Mouse (Mus musculus) midbrain, embryonic 16.5 days (tissue): ENCODE data around the gene Plxna4. TPM values are rescaled to one million over a fixed set of nuclear protein-coding genes. Genes with fewer than 3 reads are reported as not detected.
A peak's percentile ranks its signal among the peaks of the same experiment; 100 is the strongest.

Source experiments
- ATAC-seq: fragments of 200-750 bp; cut with Nextera tagmentation; 2 replicates; pipeline ENCODE4 v1.8.0; 2017; ENCODE audit warnings: moderate TSS enrichment
- H3K27ac ChIP-seq: fragments of 300-500 bp; sonication (generic); 2 replicates; pipeline ENCODE4 v1.5.1; 2014; ENCODE audit warnings: mild to moderate bottlenecking, low read length, mixed read lengths
- H3K27me3 ChIP-seq: fragments of 300-500 bp; sonication (generic); 2 replicates; pipeline ENCODE4 v1.6.1; 2014; ENCODE audit warnings: low read depth, low read length, mixed read lengths; ENCODE audit not compliant: control insufficient read depth, insufficient read depth
- H3K36me3 ChIP-seq: fragments of 300-500 bp; sonication (generic); 2 replicates; pipeline ENCODE4 v1.6.1; 2014; ENCODE audit warnings: mild to moderate bottlenecking, low read length, moderate library complexity, mixed read lengths; ENCODE audit not compliant: control insufficient read depth, insufficient read depth
- H3K4me1 ChIP-seq: fragments of 300-500 bp; sonication (generic); 2 replicates; pipeline ENCODE4 v1.6.1; 2014; ENCODE audit warnings: mild to moderate bottlenecking, low read length, mixed read lengths; ENCODE audit not compliant: control insufficient read depth, insufficient read depth
- H3K4me2 ChIP-seq: fragments of 300-500 bp; sonication (generic); 2 replicates; pipeline ENCODE4 v1.6.1; 2014; ENCODE audit warnings: mild to moderate bottlenecking, low read length, mixed read lengths
- H3K4me3 ChIP-seq: fragments of 300-500 bp; sonication (generic); 2 replicates; pipeline ENCODE4 v1.5.1; 2014; ENCODE audit warnings: low read depth, mild to moderate bottlenecking, low read length, moderate library complexity, mixed read lengths
- H3K9ac ChIP-seq: fragments of 300-500 bp; sonication (generic); 2 replicates; pipeline ENCODE4 v1.6.1; 2014; ENCODE audit warnings: low read depth, low read length, mixed read lengths
- H3K9me3 ChIP-seq: fragments of 300-500 bp; sonication (generic); replicated peaks from 2 replicates; pipeline ENCODE4 v1.6.1; 2014; ENCODE audit warnings: mild to moderate bottlenecking, low read length, mixed read lengths; ENCODE audit not compliant: control insufficient read depth, poor library complexity, severe bottlenecking
- WGBS: fragments of 180-500 bp; shearing (Covaris S2); extraction: QIAGEN DNeasy Blood & Tissue Kit; methylation state at CpG from one replicate; pipeline ENCODE4 v1.1.7; 2014; 5-methylcytosine and 5-hydroxymethylcytosine counted together
- polyA plus RNA-seq: library from polyadenylated mRNA; unstranded; fragments of >200 nt; fragmentation: Nextera tagmentation; extraction: Ambion mirVana; gene quantifications from 2 replicates; pipeline ENCODE4 v1.2.1, GENCODE M21; 2015

Plxna4 gene
- polyA plus RNA-seq, 1 experiment from 2014 or later = 11.7 TPM

DNA sequence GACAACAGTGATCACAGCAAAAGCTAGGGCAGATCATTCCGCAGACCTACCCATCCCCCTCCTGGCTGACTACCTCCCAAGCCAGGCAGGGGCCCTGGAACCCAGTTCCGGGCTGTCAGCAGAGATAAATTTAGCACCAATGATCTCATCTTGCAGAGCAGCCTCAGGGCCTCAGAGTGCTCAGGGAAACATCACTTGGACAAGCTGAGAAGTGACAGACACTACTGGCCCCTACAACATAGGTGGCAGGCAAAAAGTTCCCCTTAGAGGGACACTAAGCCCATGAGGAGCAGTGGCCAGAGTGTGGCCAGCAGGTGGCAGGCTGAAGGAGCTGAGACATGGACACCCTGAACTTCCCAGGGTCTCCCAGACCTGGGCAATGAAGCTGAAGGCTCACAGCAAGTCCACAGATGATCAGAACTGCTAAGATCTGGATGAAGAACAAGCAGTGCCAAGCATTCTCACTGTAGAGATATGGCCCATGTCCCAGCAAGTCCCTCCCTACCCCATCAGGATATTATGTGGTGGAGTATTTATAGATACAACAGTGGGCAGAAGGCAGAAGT lies 108.7 kb downstream of the Plxna4 start:
- Histone ChIP-seq H3K4me1 (peaks cover 13% of the 10 kb centered on the region), H3K27me3 (no peaks in the 10 kb centered on the region), H3K36me3 (no peaks in the 10 kb centered on the region), H3K9ac (no peak overlapping the region), H3K9me3 (no peaks in the 10 kb centered on the region), H3K4me3 (no peak overlapping the region), H3K4me2 (no peak overlapping the region), H3K27ac (no peak overlapping the region)
- 47% methylated on average over 2 of the region's 2 CpGs for WGBS
- 0 out of 2 replicates have a peak, but pooled peaks have one; percentile 25 for ATAC-seq

DNA sequence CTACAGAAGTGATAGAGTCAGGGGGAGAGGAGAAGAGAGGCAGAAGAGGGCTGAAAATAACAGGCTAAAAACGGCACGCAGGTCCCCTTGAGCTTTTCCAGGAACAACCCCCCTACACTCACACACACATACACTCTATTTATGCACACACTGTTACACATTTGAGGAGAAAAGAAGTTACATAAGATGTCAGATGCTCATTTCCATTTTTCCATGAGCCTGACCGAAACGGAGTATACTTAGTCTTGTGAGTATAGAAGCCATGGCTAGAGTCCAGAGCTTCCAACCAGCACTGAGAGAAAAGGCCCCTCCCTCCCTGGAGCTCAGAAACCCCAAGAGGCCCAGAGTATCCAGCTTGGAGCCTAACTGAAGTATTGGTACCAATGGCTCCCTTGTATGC lies 112.0 kb downstream of the Plxna4 start:
- Histone ChIP-seq H3K27ac (no peak overlapping the region), H3K9ac (no peak overlapping the region), H3K4me3 (no peak overlapping the region), H3K4me2 (no peak overlapping the region), H3K9me3 (no peaks in the 10 kb centered on the region), H3K36me3 (no peaks in the 10 kb centered on the region), H3K4me1 (peaks cover 7% of the 10 kb centered on the region), H3K27me3 (no peaks in the 10 kb centered on the region)
- WGBS = 83% methylated on average over 4 of the region's 4 CpGs
- ATAC-seq = no peak

DNA sequence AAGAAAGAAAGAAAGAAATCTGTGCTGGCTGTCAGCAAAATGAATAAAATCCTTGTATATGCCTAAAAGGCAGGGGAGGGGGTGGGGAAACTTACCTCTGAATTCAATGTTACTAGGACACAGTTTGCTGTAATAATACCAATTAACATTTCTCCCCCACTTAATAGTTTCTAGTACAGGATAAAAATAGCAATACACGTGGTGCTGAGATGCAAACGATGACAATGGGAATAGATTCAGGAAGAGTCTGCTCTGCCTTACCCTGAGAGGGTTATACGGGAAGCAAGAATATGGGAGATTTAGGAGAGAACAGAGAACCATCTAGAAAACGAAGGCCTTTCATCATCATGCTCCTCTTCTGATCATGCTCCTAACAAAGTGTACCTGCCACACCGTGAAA lies 115.9 kb downstream of the Plxna4 start:
- H3K27me3 ChIP-seq = no peaks in the 10 kb centered on the region

DNA sequence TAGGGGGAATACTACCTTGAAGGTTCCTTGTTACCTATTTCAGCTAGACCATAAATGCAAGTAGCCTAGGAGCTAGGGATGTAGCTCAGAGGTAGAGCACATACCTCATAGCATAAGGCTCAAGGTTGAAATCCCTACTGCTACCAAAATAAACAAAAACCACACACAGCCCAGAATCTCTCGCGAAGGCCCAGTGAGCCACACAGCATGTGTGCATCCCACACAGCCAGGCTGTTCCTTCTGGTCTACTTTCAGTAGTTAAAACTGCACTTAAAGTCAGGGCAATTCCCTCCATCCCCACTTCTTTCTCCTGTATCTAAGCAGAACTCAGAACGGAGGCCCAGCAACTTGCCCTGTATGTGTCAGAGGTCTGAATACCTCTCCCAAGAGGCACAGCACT lies 116.4 kb downstream of the Plxna4 start:
- Histone ChIP-seq H3K4me1 (peaks cover 4% of the 10 kb centered on the region; the same call in 1 of the 2 replicates), H3K4me2 (no peak overlapping the region), H3K27me3 (no peaks in the 10 kb centered on the region), H3K9me3 (no peaks in the 10 kb centered on the region), H3K4me3 (no peak overlapping the region), H3K27ac (no peak overlapping the region), H3K9ac (no peak overlapping the region), H3K36me3 (no peaks in the 10 kb centered on the region)
- ATAC-seq = no peak
- WGBS = 78% methylated on average over 3 of the region's 3 CpGs

More for the DNA sequence above, 115.9 kb downstream of the Plxna4 start:
- Histone ChIP-seq H3K4me1 (peaks cover 4% of the 10 kb centered on the region; the same call in 1 of the 2 replicates), H3K27ac (no peak overlapping the region), H3K9ac (no peak overlapping the region), H3K9me3 (no peaks in the 10 kb centered on the region), H3K36me3 (no peaks in the 10 kb centered on the region), H3K4me2 (no peak overlapping the region), H3K4me3 (no peak overlapping the region)
- WGBS = 73% methylated on average over 5 of the region's 5 CpGs
- ATAC-seq = no peak

DNA sequence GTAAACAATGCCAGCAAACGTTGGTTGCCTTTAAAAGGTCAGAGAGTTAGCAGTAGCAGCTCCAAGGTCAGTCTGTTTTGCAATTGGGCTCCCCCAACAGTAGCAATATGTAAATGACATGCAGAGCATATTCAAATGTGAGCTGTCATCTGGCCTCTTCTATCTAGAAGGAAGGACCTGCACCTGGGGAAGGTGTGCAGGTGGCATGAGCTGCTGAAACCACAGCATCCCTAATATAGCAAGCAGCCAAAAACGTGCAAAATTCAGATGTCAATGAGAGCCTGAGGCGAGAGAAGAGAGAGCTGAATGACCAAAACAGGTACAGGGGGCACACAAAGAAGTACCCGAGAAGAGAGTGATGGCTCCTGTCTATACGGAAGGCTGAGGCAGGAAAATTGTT lies 118.8 kb downstream of the Plxna4 start:
- Histone ChIP-seq H3K27me3 (no peaks in the 10 kb centered on the region), H3K4me1 (peaks cover 14% of the 10 kb centered on the region), H3K9ac (no peak overlapping the region), H3K4me3 (no peak overlapping the region), H3K36me3 (no peaks in the 10 kb centered on the region), H3K27ac (no peak overlapping the region), H3K9me3 (no peaks in the 10 kb centered on the region), H3K4me2 (no peak overlapping the region)
- WGBS = 61% methylated on average over 5 of the region's 5 CpGs
- no peak for ATAC-seq

DNA sequence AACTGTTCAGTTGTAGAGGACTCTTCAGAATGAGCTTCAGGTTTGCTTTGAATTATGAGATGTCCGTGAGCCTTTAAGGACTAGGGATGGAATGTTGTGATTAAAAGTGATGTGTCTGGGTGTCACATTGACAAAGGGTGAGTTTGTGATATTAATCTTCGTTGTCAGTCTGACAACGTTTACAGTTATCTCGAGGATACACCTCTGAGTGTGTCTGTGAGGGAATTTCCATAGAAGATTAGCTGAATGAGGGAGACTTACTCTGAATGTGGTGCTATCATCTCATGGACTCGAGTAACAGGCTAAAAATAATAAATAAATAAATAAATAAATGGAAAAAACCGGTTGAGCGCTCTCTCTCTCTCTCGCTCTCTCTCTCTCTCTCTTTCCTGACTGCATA lies 122.9 kb downstream of the Plxna4 start:
- 77% methylated on average over 8 of the region's 8 CpGs for WGBS

DNA sequence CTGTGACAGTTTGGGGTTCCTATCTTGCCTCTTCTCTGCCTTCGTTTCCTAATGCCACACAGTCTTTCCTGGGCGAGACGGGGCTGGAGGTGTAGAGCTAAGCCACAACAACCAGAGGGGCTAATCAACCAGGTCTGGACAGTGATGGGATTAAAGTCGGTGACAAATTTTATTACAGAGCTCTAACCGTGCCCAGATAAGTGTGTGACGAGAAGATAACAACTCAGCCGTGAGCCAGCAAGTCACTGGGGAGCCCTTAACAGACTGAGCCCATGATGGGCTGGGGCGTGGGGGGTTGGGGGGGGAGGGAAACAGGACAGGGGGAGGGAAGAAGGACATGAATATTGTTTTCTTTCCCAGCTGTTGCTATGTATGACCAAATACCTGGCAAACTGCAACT lies 123.4 kb downstream of the Plxna4 start:
- H3K4me2 ChIP-seq = no peak overlapping the region
- no peak overlapping the region for H3K9ac ChIP-seq
- WGBS = 38% methylated on average over 8 of the region's 8 CpGs
- no peaks in the 10 kb centered on the region for H3K27me3 ChIP-seq
- H3K36me3 ChIP-seq = no peaks in the 10 kb centered on the region
- H3K27ac ChIP-seq = 0 out of 2 replicates have a peak overlapping the region, but pooled peaks have one; percentile 28
- no peaks in the 10 kb centered on the region for H3K9me3 ChIP-seq
- peaks cover 14% of the 10 kb centered on the region for H3K4me1 ChIP-seq
- peak; percentile 34; the same call in 1 of the 2 replicates for ATAC-seq
- no peak overlapping the region for H3K4me3 ChIP-seq

More for the DNA sequence above, 122.9 kb downstream of the Plxna4 start:
- Histone ChIP-seq H3K9ac (no peak overlapping the region), H3K4me1 (peaks cover 17% of the 10 kb centered on the region), H3K36me3 (no peaks in the 10 kb centered on the region), H3K27ac (no peak overlapping the region), H3K27me3 (no peaks in the 10 kb centered on the region), H3K4me3 (no peak overlapping the region), H3K9me3 (no peaks in the 10 kb centered on the region), H3K4me2 (no peak overlapping the region)
- no peak for ATAC-seq

DNA sequence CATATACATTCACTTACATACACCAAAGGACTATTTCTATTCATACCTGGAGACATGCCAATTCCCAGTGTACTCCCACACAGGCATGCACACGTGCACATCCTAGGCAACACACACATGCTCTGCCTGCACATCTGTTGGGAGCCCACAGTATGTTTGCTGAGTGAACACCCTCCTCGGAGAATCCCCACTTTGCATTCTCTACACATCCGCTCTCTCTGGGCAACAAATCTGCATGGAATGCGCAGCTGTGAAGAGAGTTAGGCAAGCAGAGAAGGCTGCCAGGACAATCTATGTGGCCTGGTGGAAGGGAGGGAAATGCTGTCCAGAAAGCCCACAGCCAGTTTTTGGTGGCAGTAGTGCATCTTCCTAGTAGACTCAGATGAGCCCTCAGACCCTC lies 123.9 kb downstream of the Plxna4 start:
- peak; percentile 50 for ATAC-seq
- H3K36me3 ChIP-seq = no peaks in the 10 kb centered on the region
- H3K9me3 ChIP-seq = no peaks in the 10 kb centered on the region
- WGBS = 38% methylated on average over 4 of the region's 4 CpGs
- no peak overlapping the region for H3K4me2 ChIP-seq
- H3K27ac ChIP-seq = 0 out of 2 replicates have a peak overlapping the region, but pooled peaks have one; percentile 28
- no peak overlapping the region for H3K9ac ChIP-seq
- H3K4me1 ChIP-seq = peaks cover 14% of the 10 kb centered on the region
- no peaks in the 10 kb centered on the region for H3K27me3 ChIP-seq
- H3K4me3 ChIP-seq = no peak overlapping the region

DNA sequence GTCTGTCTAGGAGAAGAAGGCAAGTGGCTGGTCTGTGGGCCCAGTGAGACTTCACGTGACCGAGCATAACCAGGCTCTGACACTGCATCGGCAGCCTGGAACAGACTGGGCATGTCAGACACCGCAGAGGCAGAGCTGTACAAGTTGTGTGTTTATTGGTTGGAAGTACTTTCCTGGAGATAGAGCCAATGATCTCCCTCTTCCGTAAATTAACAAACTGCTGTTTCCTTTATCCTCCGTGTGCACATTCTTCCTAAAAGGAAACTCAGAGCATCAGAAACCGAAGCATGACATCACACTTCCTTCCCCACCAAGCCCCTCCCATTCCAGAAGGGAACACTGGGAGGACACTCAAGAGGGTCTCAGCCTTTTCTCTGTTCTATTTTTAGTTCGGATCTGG lies 127.6 kb downstream of the Plxna4 start:
- Histone ChIP-seq H3K27ac (no peak overlapping the region), H3K9ac (no peak overlapping the region), H3K4me2 (no peak overlapping the region), H3K27me3 (no peaks in the 10 kb centered on the region), H3K36me3 (no peaks in the 10 kb centered on the region), H3K4me3 (no peak overlapping the region), H3K4me1 (peaks cover 12% of the 10 kb centered on the region), H3K9me3 (no peaks in the 10 kb centered on the region)
- 79% methylated on average over 8 of the region's 8 CpGs for WGBS
- ATAC-seq = no peak
